Mouse (Mus musculus) MEL (cell line): ENCODE measurements around the gene Olfr544.

ENCODE experiments used
- BHLHE40 ChIP-seq: IDR thresholded peaks from 2 replicates; pipeline ENCODE4 v1.6.1; 2012; ENCODE audit warnings: low read depth, mild to moderate bottlenecking, inconsistent platforms, low read length, improper control_type of control experiment, borderline replicate concordance
- CTCF ChIP-seq, 3 experiments: IDR thresholded peaks in 2 of 3; conservative IDR thresholded peaks in 1 of 3; 2 replicates each; pipeline ENCODE4 v1.5.1; 2011 to 2012; ENCODE audit warnings: low read length in 3 of 3, low read depth in 2 of 3, mild to moderate bottlenecking in 2 of 3, improper control_type of control experiment in 1 of 3, inconsistent platforms in 1 of 3, mixed read lengths in 1 of 3, moderate library complexity in 1 of 3; ENCODE audit not compliant: control insufficient read depth in 1 of 3, insufficient read depth in 1 of 3, poor library complexity in 1 of 3, severe bottlenecking in 1 of 3
- E2F4 ChIP-seq: IDR thresholded peaks from 2 replicates; pipeline ENCODE4 v1.6.1; 2011; ENCODE audit warnings: low read depth, low read length, improper control_type of control experiment, borderline replicate concordance
- EP300 ChIP-seq, 2 experiments: IDR thresholded peaks; 2 replicates each; pipeline ENCODE4 v1.6.1; 2011; ENCODE audit warnings: improper control_type of control experiment in 2 of 2, low read length in 2 of 2, low read depth in 1 of 2, mild to moderate bottlenecking in 1 of 2
- MAX ChIP-seq: IDR thresholded peaks from 2 replicates; pipeline ENCODE4 v1.6.1; 2011; ENCODE audit warnings: low read length, improper control_type of control experiment
- UBTF ChIP-seq: IDR thresholded peaks from 2 replicates; pipeline ENCODE4 v1.6.1; 2012; ENCODE audit warnings: low read depth, mild to moderate bottlenecking, inconsistent platforms, low read length, improper control_type of control experiment, moderate library complexity, borderline replicate concordance; ENCODE audit not compliant: insufficient read depth

DNA sequence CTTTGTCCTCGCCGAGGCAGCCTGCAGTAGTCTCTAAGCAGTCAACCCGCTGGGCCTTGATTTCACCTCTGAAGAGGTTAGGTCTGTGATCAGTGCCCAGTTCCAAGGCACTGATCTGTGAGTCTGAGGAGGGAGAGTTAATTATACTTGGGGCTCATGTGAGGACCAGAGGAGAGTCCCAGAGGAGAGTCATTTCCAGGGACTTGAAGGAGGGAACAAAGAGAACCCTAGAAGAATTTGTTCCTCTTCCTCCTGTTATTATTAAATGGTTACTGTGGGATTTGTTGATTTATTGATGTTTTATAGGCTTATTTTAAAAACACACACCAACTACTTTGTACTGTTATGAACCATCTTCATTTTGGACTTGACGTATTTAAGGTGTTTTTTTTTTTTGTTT, 6.5 kb downstream of the Olfr544 start, which contains the start of gene Olfr543:
- TF ChIP-seq UBTF (no peak), CTCF (IDR thresholded peaks at IDR 0.05 in 2 of 3, conservative IDR thresholded peaks at IDR 0.05 in 1 of 3; ENCODE audit: control insufficient read depth in 1 of 3, insufficient read depth in 1 of 3, low read depth in 2 of 3, low read length in 3 of 3, poor library complexity in 1 of 3, severe bottlenecking in 1 of 3) (no peak), MAX (no peak), E2F4 (no peak), BHLHE40 (no peak), EP300 (IDR thresholded peaks at IDR 0.05; ENCODE audit: low read depth in 1 of 2, low read length in 2 of 2) (no peak)
